Mouse (Mus musculus): ENCODE measurements around the gene Ttyh2.

The Ttyh2 gene

DNA sequence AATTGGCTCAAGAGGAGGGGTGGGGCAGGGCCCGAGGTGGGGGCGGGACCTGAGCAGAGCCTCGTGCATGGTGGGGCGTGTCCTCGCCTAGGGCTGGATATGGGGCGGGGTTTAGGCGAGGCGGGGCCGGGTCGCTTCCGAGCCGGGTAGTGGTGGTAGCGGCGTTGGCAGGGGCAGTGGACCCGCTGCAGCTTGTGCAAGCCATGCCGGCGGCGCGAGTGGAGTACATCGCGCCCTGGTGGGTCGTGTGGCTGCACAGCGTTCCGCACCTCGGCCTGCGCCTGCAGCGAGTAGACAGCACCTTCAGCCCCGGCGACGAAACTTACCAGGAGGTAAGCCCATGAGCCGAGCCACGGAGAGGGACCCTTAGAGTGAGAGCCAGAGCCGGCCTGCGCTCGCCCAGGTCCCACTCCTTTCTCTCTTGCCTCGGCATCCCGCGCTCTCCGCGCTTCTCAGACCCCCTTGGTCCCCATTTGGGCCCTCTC is at the start of gene Ttyh2:
TSS of gene Ttyh2 (plus strand) at position 91 of the 485 bp plus-strand sequence.
- peak; percentile 93 to 97 for DNase-seq (ENCODE audit: inconsistent age in 2 of 2, low spot score in 1 of 2)

DNA sequence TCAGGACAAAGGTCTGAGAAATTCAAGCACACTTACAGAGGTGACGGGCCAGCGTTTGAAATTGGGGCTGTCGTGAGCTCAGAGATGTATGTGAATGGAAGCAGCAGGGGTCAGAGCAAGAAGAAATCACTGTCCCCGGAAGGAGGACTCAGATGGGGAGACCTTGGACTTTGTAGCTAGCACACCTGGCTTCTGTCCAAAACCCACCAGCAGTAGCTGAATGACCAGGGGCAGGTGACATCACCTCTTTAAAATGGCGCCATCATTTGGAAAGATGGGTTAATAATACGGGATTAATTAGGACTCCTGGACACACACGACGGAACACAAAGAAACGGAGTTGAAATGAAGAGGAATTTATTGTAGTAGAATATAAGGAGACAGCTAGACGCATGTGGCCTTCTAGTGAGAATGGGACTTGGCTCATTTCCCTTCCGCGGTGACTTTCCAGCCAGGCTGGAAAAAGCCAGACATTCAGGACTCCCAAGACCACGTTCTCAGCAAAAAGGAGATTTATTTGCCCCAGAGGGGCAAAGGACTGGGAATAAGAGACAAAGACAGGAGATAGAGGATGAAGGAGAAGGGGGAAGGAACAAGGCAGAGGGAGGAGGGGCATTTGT is 49.0 kb upstream of the Ttyh2 start:
- DNase-seq (ENCODE audit: inconsistent age in 2 of 2, low spot score in 1 of 2), result peak; percentile 64 to 87

DNA sequence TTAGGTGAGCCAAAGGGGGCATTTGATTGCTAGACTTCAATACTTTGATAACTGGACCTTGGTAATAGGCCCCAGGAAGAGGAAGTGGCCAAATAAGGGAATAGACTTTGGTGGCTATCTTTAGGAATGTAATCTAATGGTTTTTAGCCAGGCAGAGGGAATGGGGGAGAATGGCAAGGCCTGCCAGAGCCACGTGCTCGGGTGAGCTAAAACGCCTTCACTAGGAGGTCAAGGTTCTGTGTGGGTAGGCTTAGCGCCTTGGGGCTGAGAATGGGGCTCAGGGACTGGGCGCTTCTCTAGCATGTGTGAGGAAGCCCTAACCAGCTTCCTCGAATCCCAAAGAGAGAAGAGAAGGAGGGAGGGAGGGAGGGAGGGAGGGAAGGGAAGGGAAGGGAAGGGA is 48.2 kb upstream of the Ttyh2 start:
- peak; percentile 43 to 75 for DNase-seq (ENCODE audit: inconsistent age in 2 of 2, low spot score in 1 of 2)

DNA sequence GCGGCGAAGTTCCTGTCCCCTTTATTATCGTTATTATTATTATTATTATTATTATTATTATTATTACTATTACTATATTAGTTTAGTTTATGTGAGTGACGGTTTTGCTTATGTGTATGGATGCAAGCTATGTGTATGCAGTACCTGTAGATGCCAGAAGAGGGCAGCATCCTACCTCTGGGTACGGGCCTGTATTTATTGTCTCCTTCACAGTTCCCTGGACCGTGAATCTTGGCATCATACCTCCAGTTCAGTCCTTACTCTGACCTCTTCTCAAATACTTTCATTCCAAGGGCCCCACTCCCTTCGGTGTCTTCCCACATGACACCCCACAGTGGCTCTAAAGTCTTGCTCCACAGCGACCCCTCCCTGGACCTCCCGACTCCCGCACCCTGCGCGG is 47.2 kb upstream of the Ttyh2 start:
- DNase-seq (ENCODE audit: inconsistent age in 2 of 2, low spot score in 1 of 2), result no peak

DNA sequence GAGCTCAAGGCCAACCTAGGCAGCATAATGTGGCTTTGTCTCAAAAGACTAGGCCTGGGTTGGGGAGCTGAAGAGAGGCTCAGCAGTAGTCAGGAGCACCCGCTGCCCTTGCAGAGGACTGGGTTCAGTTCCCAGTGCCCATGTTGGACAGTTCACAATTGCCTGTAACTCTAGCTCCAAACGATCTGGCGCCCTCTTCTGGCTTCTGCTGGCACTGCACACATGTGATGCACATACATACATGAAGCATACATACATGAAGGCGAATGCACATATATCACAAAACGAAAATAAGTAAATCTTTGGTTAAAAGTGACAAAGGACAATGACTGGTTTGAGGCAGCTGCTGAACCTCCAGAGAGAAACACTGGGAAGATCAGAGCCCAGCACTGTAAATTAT is 45.2 kb upstream of the Ttyh2 start:
- no peak for DNase-seq (ENCODE audit: inconsistent age in 2 of 2, low spot score in 1 of 2)

DNA sequence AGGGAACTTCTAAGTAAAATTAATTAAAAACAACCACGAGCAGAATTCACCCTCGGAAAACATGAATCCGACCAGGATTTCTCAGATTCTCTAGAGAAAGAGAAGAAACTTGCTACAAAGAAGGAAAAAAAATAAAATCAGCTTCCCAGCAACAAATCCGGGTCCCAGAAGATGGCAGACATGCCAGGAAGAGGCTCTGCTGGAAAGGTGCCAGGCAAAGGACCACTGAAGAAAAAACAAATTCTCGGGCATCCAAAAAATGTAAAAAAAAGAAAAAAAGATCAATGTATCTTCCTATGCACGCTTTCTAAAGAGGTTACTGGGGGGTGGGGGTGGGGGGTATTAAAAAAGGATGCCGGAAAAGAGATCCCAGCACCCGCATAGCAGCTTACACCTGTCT is 43.0 kb upstream of the Ttyh2 start:
- no peak for DNase-seq (ENCODE audit: inconsistent age in 2 of 2, low spot score in 1 of 2)

DNA sequence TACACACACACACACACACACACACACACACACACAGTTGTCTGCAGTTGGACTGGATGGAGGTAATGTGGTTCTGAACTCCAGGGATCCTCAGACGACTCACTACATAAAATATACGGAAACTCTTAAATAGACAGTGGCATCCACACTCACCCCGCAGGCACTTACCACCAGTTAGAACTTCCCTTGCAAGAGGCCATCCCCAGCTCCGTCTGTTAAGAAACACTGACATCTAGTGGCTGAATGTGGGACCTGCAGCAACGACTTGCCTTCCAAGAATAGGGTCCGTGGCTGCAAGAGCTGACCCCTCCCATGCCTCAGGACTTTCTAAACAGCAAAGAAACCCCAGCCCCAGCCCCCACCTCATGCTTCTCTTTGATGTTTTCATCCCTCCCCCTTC is 38.9 kb upstream of the Ttyh2 start:
- peak; percentile 66 to 94 for DNase-seq (ENCODE audit: inconsistent age in 2 of 2, low spot score in 1 of 2)

DNA sequence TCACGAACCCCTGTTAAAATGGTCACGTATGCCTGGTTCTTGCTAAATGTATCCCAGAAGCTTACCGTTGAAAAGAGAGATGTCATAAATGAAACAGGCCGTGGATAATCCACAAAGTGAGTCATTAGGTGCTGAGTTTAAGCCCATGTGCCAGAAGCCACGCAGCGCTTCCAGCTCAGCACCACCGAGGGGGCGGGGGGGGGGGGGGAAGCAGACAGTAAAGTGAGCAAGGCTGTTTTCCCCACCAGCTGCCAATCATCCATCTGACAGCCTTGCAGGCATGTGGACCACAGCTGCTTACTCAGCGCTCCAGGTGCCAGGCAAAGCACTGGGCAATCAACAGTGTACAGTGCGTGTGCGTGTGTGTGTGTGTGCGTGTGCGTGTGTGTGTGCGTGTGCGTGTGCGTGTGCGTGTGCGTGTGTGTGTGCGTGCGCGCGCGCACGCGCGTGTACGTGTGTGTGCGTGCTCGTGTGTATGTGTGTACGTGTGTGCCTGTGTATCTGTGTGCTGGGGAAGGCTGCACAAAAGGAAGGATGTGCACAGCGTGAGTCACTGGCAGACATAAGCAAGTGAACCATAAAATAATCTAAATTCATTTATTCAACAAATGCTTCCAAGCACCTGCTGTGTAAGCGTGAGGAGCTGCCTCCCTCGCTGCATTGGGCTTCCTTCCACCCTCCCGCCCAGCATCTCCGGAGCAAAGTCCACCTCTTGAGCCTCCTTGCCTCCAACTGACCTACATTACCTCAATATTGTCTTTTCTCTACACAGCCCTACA is 38.3 kb upstream of the Ttyh2 start:
- no peak for DNase-seq (ENCODE audit: inconsistent age in 2 of 2, low spot score in 1 of 2)

DNA sequence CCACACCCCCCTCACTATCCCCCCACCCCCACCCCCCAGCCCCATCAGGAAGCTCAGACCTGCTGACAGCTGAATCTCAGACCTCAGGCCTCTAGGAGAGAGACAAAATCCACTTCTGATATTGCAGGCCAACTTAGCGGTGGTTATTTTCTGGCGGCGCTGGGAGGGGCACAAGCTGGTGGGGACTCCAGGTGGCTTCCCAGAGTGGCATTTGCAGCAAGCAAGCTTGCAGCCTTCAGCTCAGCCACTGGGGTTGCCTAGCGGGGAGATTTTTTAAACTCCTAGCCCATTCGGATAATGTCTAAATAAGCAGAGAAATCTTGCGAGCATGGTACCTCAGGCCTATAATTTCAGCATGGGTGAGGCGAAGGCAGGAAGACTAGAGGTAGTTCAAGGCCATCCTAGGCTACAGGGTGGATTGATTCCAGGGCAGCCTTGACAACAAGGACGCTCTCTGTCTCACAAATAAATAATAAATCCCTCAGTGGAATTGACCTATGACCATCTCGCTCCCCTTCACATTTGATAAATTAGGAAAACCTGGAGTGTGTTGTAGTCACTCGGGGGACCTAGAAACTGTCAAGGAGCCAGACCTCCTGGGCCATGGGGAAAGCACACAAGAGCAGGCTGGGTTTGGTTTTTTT is 36.5 kb upstream of the Ttyh2 start:
- peak; percentile 56 to 79 for DNase-seq (ENCODE audit: inconsistent age in 2 of 2, low spot score in 1 of 2)

DNA sequence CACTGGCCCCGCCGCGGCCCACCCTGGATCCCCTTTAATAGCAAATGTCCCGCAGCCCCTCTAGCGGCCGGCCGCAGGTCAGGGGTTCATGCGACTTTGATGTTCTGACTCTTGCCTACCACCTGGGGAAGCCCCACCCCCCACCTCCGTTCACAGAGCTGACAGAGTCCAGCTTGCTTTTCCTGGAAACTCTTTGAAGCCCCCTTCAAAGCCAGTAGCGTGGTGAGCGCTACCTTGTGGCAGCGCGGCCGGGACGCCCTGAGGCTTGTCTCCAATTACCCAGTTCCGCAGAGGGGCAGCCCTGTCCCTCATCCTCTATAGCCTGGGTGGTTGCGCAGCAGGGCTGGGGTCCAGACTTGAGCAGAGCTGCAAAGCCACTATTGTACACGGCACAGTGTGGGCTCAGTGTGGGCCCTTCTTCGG is 35.5 kb upstream of the Ttyh2 start:
- no peak for DNase-seq (ENCODE audit: inconsistent age in 2 of 2, low spot score in 1 of 2)

DNA sequence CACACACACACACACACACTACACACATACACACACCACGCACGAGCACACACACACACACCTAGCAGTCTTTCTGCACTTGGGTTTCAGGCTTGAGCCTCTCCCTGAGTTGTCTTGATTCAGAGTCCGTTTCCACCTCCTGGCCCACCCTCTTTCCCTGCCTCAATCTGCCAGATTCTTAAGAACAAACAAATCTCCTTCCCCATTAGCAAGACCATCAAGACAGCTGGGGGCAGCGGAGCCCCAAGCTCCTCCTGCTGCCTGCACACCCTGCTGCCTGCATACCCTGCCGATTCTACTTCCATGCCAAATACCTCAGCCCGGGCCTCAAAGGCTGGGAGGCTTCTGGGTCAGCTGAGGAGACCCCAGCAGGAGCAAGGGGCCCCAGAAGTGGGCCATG is 34.6 kb upstream of the Ttyh2 start:
- no peak for DNase-seq (ENCODE audit: inconsistent age in 2 of 2, low spot score in 1 of 2)

DNA sequence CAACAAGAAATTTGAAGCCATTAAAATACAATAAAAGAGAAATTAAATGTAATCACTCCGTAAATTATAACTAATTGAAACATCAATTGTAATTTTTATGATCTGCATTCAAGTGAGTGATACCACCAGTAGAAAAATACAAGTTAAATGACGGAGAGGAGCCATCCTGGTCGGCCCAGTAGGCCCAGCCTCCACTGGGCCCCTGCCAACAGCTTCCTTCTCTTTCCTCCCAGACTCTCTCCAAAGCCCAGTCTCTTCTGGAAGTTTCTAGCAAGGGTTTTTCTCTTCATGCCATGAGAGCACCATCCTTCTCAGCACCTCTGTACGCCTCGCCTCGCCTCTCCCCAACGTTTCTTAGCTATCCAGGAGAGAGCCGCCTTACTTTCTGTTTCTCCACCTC is 34.1 kb upstream of the Ttyh2 start:
- no peak for DNase-seq (ENCODE audit: inconsistent age in 2 of 2, low spot score in 1 of 2)

DNA sequence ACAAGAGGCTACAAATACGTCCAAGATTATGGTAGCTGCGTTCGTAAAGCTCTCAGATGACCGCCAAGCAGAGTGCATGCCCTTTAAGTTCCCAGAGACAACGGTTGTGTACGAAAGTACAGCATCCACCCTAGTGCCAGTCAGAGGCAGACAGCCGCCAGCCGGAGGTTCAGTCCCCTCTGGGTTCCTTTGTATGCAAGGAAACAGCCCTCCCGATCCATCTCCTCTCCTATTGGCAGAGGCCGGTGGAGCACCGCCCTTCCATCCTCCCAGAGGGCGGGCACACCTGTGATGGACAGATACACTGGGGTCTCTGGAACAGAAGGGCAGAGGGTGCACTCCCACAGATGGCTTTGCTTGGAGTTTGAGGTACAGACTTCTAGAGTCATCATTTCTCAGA is 33.0 kb upstream of the Ttyh2 start:
- DNase-seq (ENCODE audit: inconsistent age in 2 of 2, low spot score in 1 of 2), result no peak

DNA sequence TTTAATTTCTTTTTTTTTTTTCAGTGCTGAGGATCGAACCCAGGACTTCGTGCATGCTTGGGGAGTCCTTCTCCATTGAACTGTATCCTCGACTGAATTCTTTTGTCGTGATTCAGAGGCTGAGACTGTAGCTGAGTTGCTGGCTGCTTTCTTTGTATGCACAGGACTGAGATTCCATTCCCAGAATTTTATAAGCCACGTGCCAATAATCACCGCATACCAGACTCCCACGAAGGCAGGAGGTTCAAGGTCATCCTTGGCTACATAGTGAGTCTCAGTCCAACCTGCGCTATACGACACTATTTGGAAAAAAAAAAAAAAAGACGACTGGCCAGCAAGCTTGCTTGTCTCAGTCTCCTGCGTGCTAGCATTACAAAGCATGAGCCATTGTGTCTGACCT is 32.3 kb upstream of the Ttyh2 start:
- no peak for DNase-seq (ENCODE audit: inconsistent age in 2 of 2, low spot score in 1 of 2)

DNA sequence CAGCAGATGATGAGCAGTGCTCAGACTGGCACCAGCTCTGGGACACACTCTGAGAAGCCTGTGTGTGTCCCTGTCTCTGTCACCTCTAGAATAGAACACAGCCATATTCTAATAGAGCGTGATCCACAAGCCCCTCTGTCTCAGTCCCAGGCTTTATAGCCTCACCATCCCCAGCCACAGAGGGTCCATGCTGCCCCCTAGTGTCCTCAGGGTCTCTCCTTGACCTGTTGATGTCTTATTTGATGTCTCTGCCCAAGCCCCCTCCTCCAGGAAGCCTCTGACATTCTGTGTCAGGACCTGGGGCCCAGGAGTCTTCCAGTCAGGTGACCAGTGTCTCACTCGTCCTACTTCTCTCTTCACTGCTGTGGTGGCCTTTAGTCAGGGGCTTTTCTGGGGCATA is 31.1 kb upstream of the Ttyh2 start:
- no peak for DNase-seq (ENCODE audit: inconsistent age in 2 of 2, low spot score in 1 of 2)

DNA sequence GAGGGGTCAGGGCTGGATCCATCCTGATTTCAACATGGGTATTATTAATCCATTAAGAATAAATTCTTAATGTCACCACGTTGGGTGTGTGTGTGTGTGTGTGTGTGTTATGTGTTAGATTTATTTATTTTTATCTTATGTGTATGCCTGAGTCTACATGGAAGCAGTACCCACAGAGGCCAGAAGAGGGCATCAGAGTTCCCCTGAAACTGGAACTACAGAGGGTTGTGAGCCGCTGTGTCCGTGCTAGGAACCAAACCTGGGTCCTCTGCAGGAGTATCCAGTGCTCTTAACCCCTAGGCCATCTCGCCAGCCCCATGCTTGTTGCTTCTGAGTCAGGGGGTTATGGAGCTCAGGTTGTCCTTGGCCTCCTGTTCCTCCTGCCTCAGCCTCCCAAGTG is 25.7 kb upstream of the Ttyh2 start:
- DNase-seq (ENCODE audit: inconsistent age in 2 of 2, low spot score in 1 of 2), result no peak

DNA sequence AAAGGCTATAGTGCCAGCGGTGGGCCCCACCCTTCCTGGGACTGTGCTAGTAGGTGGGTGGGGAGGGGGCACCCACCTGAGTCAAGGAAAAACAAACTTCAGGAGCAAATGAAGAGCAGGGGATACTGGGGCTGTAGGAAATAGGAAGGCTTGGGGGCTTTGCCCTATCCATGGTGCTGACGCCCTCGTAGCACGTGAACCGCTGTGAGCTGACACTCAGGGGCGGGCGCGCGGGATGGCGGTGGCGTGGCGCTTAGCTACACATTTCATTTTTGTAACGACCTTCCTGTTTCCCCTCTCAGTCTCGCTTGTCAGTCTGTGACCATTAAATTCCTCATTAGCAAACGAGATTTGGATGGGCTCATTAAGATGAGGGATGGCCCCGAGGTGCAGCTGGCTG is 22.7 kb upstream of the Ttyh2 start:
- DNase-seq (ENCODE audit: inconsistent age in 2 of 2, low spot score in 1 of 2), result no peak

DNA sequence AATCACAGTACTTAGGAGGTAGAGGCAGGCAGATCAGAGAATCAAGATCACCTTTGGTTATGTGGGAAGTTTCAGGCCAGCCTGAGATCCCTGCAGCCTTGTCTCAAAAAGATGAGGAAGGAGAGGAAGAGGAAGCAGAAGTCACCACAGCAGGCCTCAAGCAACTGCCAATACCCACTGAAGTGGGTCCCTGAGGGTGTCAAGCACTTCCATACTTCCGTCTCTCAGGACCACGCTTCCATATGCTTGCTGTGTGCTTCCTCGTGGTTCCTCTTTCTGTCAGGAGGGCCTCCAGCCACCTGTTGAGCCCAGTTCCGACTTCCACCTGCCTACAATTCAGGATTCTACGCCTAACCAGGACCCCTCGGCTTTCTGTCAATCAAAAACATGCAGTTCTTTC is 21.6 kb upstream of the Ttyh2 start:
- DNase-seq (ENCODE audit: inconsistent age in 2 of 2, low spot score in 1 of 2), result no peak

DNA sequence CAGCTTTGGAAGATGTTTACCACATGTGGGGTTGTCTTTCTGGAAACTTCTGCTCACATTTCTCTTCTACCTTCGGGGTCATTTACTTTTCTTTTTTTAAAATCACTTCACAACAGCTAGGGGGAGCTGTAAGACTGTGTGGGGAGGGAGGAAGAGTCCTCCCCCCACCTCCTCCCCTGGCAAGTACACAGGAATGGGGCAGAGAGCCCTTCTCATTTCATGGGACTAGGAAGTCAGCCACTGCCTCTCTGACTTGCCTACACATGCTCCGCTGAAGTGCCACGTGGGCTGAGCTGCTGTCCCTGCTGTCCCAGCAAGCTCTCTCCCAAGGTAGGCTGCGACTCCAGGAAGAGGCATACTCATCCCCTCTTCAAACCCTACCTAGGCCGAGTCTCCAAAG is 20.7 kb upstream of the Ttyh2 start:
- no peak for DNase-seq (ENCODE audit: inconsistent age in 2 of 2, low spot score in 1 of 2)

DNA sequence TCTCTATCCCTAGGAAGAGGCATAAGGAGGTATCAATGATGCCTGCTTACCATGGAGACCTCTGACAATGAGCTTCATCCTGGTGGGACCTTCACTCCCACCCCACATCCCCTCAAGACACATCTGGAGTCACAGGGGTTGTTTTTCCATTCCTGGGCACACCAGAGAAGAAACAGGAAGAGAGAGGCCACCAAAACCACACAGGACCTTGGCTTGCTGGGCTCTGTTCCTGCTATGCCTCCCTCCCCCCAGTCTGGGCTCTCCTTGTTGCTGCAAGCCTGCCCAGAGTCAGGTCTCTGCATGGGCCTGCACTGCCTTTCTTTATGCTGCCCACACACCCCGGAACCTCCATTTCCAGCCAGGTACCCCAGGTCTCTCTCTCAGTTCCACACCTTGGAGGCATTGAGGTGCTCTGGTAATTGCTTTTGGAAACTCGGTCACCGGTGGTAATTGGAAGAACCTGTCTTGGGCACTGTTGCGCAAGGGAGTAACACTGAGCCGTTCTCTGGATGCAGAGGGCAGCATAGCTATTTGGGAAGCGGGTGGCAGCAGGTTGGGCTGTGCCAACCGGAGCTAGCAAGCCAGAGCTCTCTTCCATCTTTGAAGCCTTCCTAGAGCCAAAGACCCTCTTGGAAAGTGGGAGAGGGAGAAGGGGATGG is 19.8 kb upstream of the Ttyh2 start:
- no peak for DNase-seq (ENCODE audit: inconsistent age in 2 of 2, low spot score in 1 of 2)

DNA sequence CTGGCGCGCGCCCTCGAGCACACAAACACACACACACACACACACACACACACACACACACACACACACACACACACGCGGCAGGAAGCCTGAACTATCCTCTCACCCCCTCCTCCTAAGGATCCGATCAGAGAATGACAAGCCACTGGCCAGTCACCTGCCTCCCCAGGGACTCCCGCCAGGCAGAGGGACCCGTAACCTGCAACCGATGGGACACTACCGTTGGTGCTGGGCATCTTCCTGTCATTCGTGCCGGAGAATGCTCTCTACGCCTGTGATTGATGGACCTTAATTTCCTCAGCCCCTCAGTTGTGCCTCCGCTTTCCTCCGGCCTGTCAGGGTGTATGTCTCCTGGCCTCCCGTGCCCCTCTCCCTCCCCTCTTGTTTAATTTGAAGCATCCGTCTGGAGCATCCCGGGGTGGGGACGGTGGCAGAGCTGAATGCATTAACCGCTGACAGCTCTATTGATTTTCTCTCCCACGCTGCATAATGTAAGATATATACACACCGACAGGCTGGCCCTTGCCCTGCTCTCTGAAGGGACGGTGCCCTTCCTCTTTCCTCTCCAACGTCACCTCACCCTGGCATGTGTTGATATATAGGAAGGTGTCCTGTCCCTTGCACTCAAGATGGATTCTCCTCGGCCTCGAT is 18.1 kb upstream of the Ttyh2 start:
- no peak for DNase-seq (ENCODE audit: inconsistent age in 2 of 2, low spot score in 1 of 2)

All from adrenal gland, adult (tissue).